Mouse (Mus musculus) forebrain, embryonic 11.5 days (tissue): Measurements from ENCODE around the gene Pdpn. TPM values are rescaled to one million over a fixed set of nuclear protein-coding genes. Genes with fewer than 3 reads are reported as not detected.

Experiments
- ATAC-seq: fragments of 200-750 bp; cut with Nextera tagmentation; replicated peaks from 2 replicates; pipeline ENCODE4 v1.8.0; 2017; ENCODE audit warnings: moderate TSS enrichment; ENCODE audit not compliant: low FRiP score
- DNase-seq: peaks from one replicate; pipeline ENCODE4 v3.0.0-alpha.2; 2017; ENCODE audit warnings: low spot score
- H3K27ac ChIP-seq: fragments of 300-500 bp; sonication (generic); 2 replicates; pipeline ENCODE4 v1.5.1; 2014; ENCODE audit warnings: low read depth, low read length
- H3K27me3 ChIP-seq: fragments of 300-500 bp; sonication (generic); 2 replicates; pipeline ENCODE4 v1.6.1; 2014; ENCODE audit warnings: mild to moderate bottlenecking, low read length, mixed read lengths; ENCODE audit not compliant: control insufficient read depth, insufficient read depth
- H3K36me3 ChIP-seq: fragments of 300-500 bp; sonication (generic); 2 replicates; pipeline ENCODE4 v1.6.1; 2014; ENCODE audit warnings: mild to moderate bottlenecking, low read length, moderate library complexity, mixed read lengths; ENCODE audit not compliant: control insufficient read depth, insufficient read depth
- H3K4me1 ChIP-seq: fragments of 300-500 bp; sonication (generic); replicated peaks from 2 replicates; pipeline ENCODE4 v1.6.1; 2014; ENCODE audit warnings: low read length, mixed read lengths; ENCODE audit not compliant: control insufficient read depth, insufficient read depth
- H3K4me2 ChIP-seq: fragments of 300-500 bp; sonication (generic); 2 replicates; pipeline ENCODE4 v1.6.1; 2014; ENCODE audit warnings: low read depth, mild to moderate bottlenecking, low read length, moderate library complexity, mixed read lengths; ENCODE audit not compliant: severe bottlenecking
- H3K4me3 ChIP-seq: fragments of 300-500 bp; sonication (generic); 2 replicates; pipeline ENCODE4 v1.5.1; 2014; ENCODE audit warnings: low read depth, low read length
- H3K9ac ChIP-seq: fragments of 300-500 bp; sonication (generic); 2 replicates; pipeline ENCODE4 v1.6.1; 2014; ENCODE audit warnings: low read length
- H3K9me3 ChIP-seq: fragments of 300-500 bp; sonication (generic); 2 replicates; pipeline ENCODE4 v1.6.1; 2016; ENCODE audit warnings: low read length, mixed read lengths; ENCODE audit not compliant: control insufficient read depth
- WGBS: fragments of 180-500 bp; shearing (Covaris S2); extraction: QIAGEN DNeasy Blood & Tissue Kit; methylation state at CpG from one replicate; pipeline ENCODE4 v1.1.7; 2014; 5-methylcytosine and 5-hydroxymethylcytosine counted together
- polyA plus RNA-seq: library from polyadenylated mRNA; unstranded; fragments of >200 nt; fragmentation: Nextera tagmentation; extraction: Ambion mirVana; gene quantifications from 2 replicates; pipeline ENCODE4 v1.2.1, GENCODE M21; 2014

Pdpn gene
- polyA plus RNA-seq, 1 experiment from 2014 or later, result 75.8 TPM

DNA sequence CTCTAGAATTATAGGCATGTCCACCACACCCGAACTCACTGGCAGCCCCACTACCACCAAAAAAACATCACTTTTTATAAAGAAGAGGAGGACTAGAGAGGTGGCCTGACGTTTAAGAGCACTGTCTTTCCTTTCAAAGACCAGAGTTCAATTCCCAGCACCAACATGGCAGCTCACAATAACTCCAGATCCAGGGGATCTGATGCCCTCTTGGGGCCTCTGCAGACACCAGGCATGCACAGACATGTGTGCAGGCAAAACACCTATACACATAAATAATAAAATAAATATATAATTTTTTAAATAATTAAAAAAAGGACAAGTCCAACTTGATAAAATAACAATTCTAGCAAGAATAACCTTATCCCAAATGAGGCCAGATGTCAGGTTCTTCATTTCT is 80.5 kb downstream of the Pdpn start:
- Histone ChIP-seq H3K4me2 (no peak overlapping the region), H3K9ac (no peak overlapping the region)
- ATAC-seq, result no peak

More for the DNA sequence above, 80.5 kb downstream of the Pdpn start:
- WGBS, result 90% methylated on average over 2 of the region's 2 CpGs
- Histone ChIP-seq H3K27me3 (no peaks in the 10 kb centered on the region), H3K36me3 (no peaks in the 10 kb centered on the region), H3K4me3 (no peak overlapping the region), H3K4me1 (no peaks in the 10 kb centered on the region), H3K9me3 (no peaks in the 10 kb centered on the region), H3K27ac (no peak overlapping the region)
- no peak for DNase-seq

Other genes with a start within 250 kb of the Pdpn start
- gene Prdm2, start 86.6 kb downstream of the Pdpn start, polyA plus RNA-seq, result 15.5 and 17.8 TPM in 2 replicates
- not detected in 2 replicates for gene Lrrc38, start 50.2 kb upstream of the Pdpn start, polyA plus RNA-seq
- not detected in 2 replicates for gene Pramel1, start 94.9 kb upstream of the Pdpn start, polyA plus RNA-seq
- 18.1 and 23.0 TPM in 2 replicates for gene Pramef8, start 112.9 kb upstream of the Pdpn start, polyA plus RNA-seq
- gene Oog4, start 150.8 kb upstream of the Pdpn start, polyA plus RNA-seq, result not detected in 2 replicates
- not detected in 2 replicates for gene Gm13043, start 211.8 kb upstream of the Pdpn start, polyA plus RNA-seq
- not detected in 2 replicates for gene Gm13040, start 236.4 kb upstream of the Pdpn start, polyA plus RNA-seq